Mouse (Mus musculus): ENCODE measurements around the gene Glt8d1.

GRCm38 (mm10) chr14:31045817-31046216 lies 44.6 kb downstream of the Glt8d1 start:
- TF ChIP-seq CTCF (IDR thresholded peaks at IDR 0.05; ENCODE audit: borderline replicate concordance, insufficient read depth, low read depth, low read length) (no peak), POLR2A (IDR thresholded peaks at IDR 0.05; ENCODE audit: borderline replicate concordance, insufficient read depth, low read length) (no peak)

Measured in cerebellum, adult 2 months (tissue).